17 mouse cellular contexts compared by ENCODE assay signal in the genomic region with DNA sequence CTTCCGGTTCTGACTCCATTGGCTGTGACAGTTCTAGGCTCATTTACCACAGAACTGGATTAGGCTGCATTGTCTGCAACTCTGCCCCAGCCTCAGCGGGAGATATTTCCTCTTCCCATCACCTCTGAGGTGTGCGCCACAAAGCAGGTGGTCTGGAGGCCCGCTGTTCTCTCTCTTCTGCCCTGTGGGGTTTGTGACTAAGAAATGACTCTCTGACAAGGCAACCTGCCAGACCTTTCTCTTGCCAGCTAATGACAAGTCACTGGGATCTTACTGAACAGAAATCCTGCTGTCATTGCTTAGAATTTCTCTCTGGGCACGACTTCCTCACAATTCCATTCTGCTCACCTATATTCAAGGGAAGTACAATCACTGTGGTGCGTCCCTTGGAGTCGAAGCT. TPM values are rescaled to one million over a fixed set of nuclear protein-coding genes. Genes with fewer than 3 reads are reported as not detected.
A peak's percentile ranks its signal among the peaks of the same experiment; 100 is the strongest.
DNase-seq lines count a peak whose midpoint lies in the region; ATAC-seq and TF ChIP-seq lines count a peak whose summit lies in the region.
"Had no signal": no experiment of that assay in that cellular context is flagged by ENCODE, and none has a peak within 500 bp of the region (broad histone marks: within the 10 kb centered on the region; RNA-seq: fewer than 3 reads in every experiment).

No protein-coding gene starts in this region.

- TF ChIP-seq CTCF in midbrain, postnatal 0 days (IDR thresholded peaks at IDR 0.05) = no peak
- TF ChIP-seq CTCF in thymus, adult 2 months (IDR thresholded peaks at IDR 0.05; ENCODE audit: borderline replicate concordance, control insufficient read depth, extremely low read depth, insufficient read depth, low read length, poor library complexity) = no peak

- H3K9ac ChIP-seq in midbrain, postnatal 0 days (replicated peaks; ENCODE audit: low read length, poor library complexity, severe bottlenecking) = no peak overlapping the region
- no peak overlapping the region for H3K9ac ChIP-seq in midbrain, embryonic 13.5 days (replicated peaks)
- H3K9ac ChIP-seq: hindbrain, embryonic 12.5 days had no signal

- no peak overlapping the region for H3K27ac ChIP-seq in midbrain, postnatal 0 days (ENCODE audit: low read depth, low read length)
- H3K27ac ChIP-seq in midbrain, embryonic 13.5 days = no peak overlapping the region
- H3K27ac ChIP-seq in thymus, adult 2 months (ENCODE audit: control insufficient read depth, insufficient read depth, low read length) = no peak overlapping the region
- H3K27ac ChIP-seq: hindbrain, embryonic 12.5 days had no signal

- peak; percentile 51 to 79 for DNase-seq in adrenal gland, adult (ENCODE audit: inconsistent age in 2 of 2, low spot score in 1 of 2)
- DNase-seq in adrenal gland, postnatal 4 days (ENCODE audit: low spot score in 2 of 2) = no peak
- DNase-seq in midbrain, postnatal 0 days (ENCODE audit: low spot score) = peak; percentile 21
- DNase-seq in cerebellum, adult 8-10 months = peak; percentile 80
- DNase-seq in natural killer cell, adult 2 months (ENCODE audit: low spot score in 2 of 2) = no peak
- DNase-seq in thymus, adult 2 months = no peak
- DNase-seq in layer of hippocampus, postnatal 14 days (ENCODE audit: low spot score in 2 of 2) = no peak
- DNase-seq: kidney, adult 9 months; lung, adult 2 months had no signal

- no peak overlapping the region for H3K4me3 ChIP-seq in midbrain, postnatal 0 days (ENCODE audit: low read depth, low read length)
- no peak overlapping the region for H3K4me3 ChIP-seq in midbrain, embryonic 13.5 days (replicated peaks)
- H3K4me3 ChIP-seq in thymus, adult 2 months (ENCODE audit: control insufficient read depth, insufficient read depth, low read length) = no peak overlapping the region
- H3K4me3 ChIP-seq: erythroblast, embryonic 14.5 days; hindbrain, embryonic 12.5 days; megakaryocyte, embryonic 14.5 days had no signal

- no peaks in the 10 kb centered on the region for H3K4me1 ChIP-seq in midbrain, postnatal 0 days (ENCODE audit: insufficient read depth, low read length)
- peaks cover 9% of the 10 kb centered on the region for H3K4me1 ChIP-seq in midbrain, embryonic 13.5 days (replicated peaks)
- H3K4me1 ChIP-seq in thymus, adult 2 months (replicated peaks; ENCODE audit: control insufficient read depth, insufficient read depth, low read length) = no peaks in the 10 kb centered on the region

- 23% methylated on average over 7 of the region's 7 CpGs for WGBS in midbrain, postnatal 0 days
- WGBS in midbrain, embryonic 13.5 days = 32% methylated on average over 7 of the region's 7 CpGs
- WGBS in thymus, adult 2 months = 41% methylated on average over 7 of the region's 7 CpGs

- no peak for ATAC-seq in midbrain, postnatal 0 days (ENCODE audit: low FRiP score)
- no peak for ATAC-seq in midbrain, embryonic 13.5 days

- H3K4me2 ChIP-seq in midbrain, postnatal 0 days (ENCODE audit: low read depth, low read length, poor library complexity, severe bottlenecking) = no peak overlapping the region
- no peak overlapping the region for H3K4me2 ChIP-seq in midbrain, embryonic 13.5 days (replicated peaks)
- H3K4me2 ChIP-seq: hindbrain, embryonic 12.5 days had no signal

- H3K36me3 ChIP-seq in midbrain, postnatal 0 days (ENCODE audit: insufficient read depth, low read length) = no peaks in the 10 kb centered on the region
- H3K36me3 ChIP-seq in midbrain, embryonic 13.5 days = no peaks in the 10 kb centered on the region
- H3K36me3 ChIP-seq in thymus, adult 2 months (ENCODE audit: control insufficient read depth, insufficient read depth, low read length) = no peaks in the 10 kb centered on the region
- H3K36me3 ChIP-seq: hindbrain, embryonic 12.5 days had no signal

- no peaks in the 10 kb centered on the region for H3K27me3 ChIP-seq in midbrain, postnatal 0 days (ENCODE audit: insufficient read depth, low read length)
- H3K27me3 ChIP-seq in midbrain, embryonic 13.5 days = peaks cover 4% of the 10 kb centered on the region
- no peaks in the 10 kb centered on the region for H3K27me3 ChIP-seq in thymus, adult 2 months (ENCODE audit: control insufficient read depth, insufficient read depth, low read length)

- H3K9me3 ChIP-seq in midbrain, postnatal 0 days (ENCODE audit: low read length) = no peaks in the 10 kb centered on the region
- no peaks in the 10 kb centered on the region for H3K9me3 ChIP-seq in midbrain, embryonic 13.5 days
- H3K9me3 ChIP-seq: hindbrain, embryonic 12.5 days had no signal

- no peak for TF ChIP-seq POLR2A in thymus, adult 2 months (IDR thresholded peaks at IDR 0.05; ENCODE audit: control insufficient read depth, extremely low read depth, insufficient read depth, low read length, poor library complexity)

RNA-seq across cellular contexts. Expression of gene Fmn1, which starts 4.5 kb away (rescaled TPM):
- 10 to 100 TPM in 1 of 2 experiments, 1 to 10 TPM in 1; 3.8 to 11.8 TPM for total RNA-seq in adrenal gland, postnatal 4 days (2021)
- total RNA-seq in midbrain, postnatal 0 days (2014; rRNA removed) = 0.85 and 1.0 TPM in 2 replicates
- polyA plus RNA-seq in midbrain, postnatal 0 days (2015; fragmentation: Nextera tagmentation; extraction: Ambion mirVana) = 0.23 and 0.71 TPM in 2 replicates
- 0.43 and 0.54 TPM in 2 replicates for polyA plus RNA-seq in midbrain, embryonic 13.5 days (2015; fragmentation: Nextera tagmentation; extraction: Ambion mirVana)
- polyA plus RNA-seq in thymus, adult 2 months (2012; rRNA removed) = 1.2 TPM in 2 replicates
- 10 to 100 TPM; 20.0 to 22.4 TPM for total RNA-seq in layer of hippocampus, postnatal 14 days (2021)
- total RNA-seq: MEL had no signal

RNA-seq across cellular contexts. Expression of gene Tmco5b, which starts 37.5 kb away (rescaled TPM):
- total RNA-seq in adrenal gland, postnatal 4 days (2021) = not detected
- not detected in 2 replicates for total RNA-seq in midbrain, postnatal 0 days (2014; rRNA removed)
- not detected in 2 replicates for polyA plus RNA-seq in midbrain, postnatal 0 days (2015; fragmentation: Nextera tagmentation; extraction: Ambion mirVana)
- not detected in 2 replicates for polyA plus RNA-seq in midbrain, embryonic 13.5 days (2015; fragmentation: Nextera tagmentation; extraction: Ambion mirVana)
- 0.13 TPM in 1 of 2 replicates, not detected in the other for polyA plus RNA-seq in thymus, adult 2 months (2012; rRNA removed)
- under 1 TPM in 1 of 2 experiments, not detected in 1; 0.31 TPM for total RNA-seq in layer of hippocampus, postnatal 14 days (2021)
- total RNA-seq: gastrocnemius, adult 8-10 months; MEL had no signal
- polyA plus RNA-seq: erythroblast, embryonic 14.5 days; hindbrain, embryonic 12.5 days; limb, embryonic 14.5 days; lung, adult 2 months; small intestine, adult 2 months had no signal

Comparison
In these comparisons a context has a peak if more than half of its experiments do, and no peak if none do; other contexts are left out.
1. DNase-seq: peak in adrenal gland, adult (2 of 2), midbrain, postnatal 0 days (single experiment) and cerebellum, adult 8-10 months (single experiment); none in adrenal gland, postnatal 4 days (0 of 2), natural killer cell, adult 2 months (0 of 2), thymus, adult 2 months (single experiment) and layer of hippocampus, postnatal 14 days (0 of 2).